Mouse (Mus musculus) limb, embryonic 11.5 days (tissue): ENCODE results near the gene Rhof. TPM values are rescaled to one million over a fixed set of nuclear protein-coding genes. Genes with fewer than 3 reads are reported as not detected.

Experiments used
- ATAC-seq: fragments of 200-750 bp; cut with Nextera tagmentation; 2 replicates; pipeline ENCODE4 v1.8.0; 2017; ENCODE audit warnings: low read depth; ENCODE audit not compliant: insufficient number of reproducible peaks, low FRiP score, low TSS enrichment
- DNase-seq: peaks from one replicate; pipeline ENCODE4 v3.0.0-alpha.2; 2015; ENCODE audit warnings: low spot score
- H3K27ac ChIP-seq: fragments of 300-500 bp; sonication (generic); replicated peaks from 2 replicates; pipeline ENCODE4 v1.5.1; 2014; ENCODE audit warnings: low read depth, mild to moderate bottlenecking, low read length
- H3K27me3 ChIP-seq: fragments of 300-500 bp; sonication (generic); 2 replicates; pipeline ENCODE4 v1.6.1; 2014; ENCODE audit warnings: mild to moderate bottlenecking, low read length, mixed read lengths; ENCODE audit not compliant: control insufficient read depth, insufficient read depth
- H3K36me3 ChIP-seq: fragments of 300-500 bp; sonication (generic); 2 replicates; pipeline ENCODE4 v1.6.1; 2014; ENCODE audit warnings: mild to moderate bottlenecking, low read length, moderate library complexity, mixed read lengths; ENCODE audit not compliant: control insufficient read depth, insufficient read depth
- H3K4me1 ChIP-seq: fragments of 300-500 bp; sonication (generic); 2 replicates; pipeline ENCODE4 v1.6.1; 2014; ENCODE audit warnings: low read length, mixed read lengths; ENCODE audit not compliant: control insufficient read depth, insufficient read depth
- H3K4me2 ChIP-seq: fragments of 300-500 bp; sonication (generic); 2 replicates; pipeline ENCODE4 v1.6.1; 2014; ENCODE audit warnings: low read depth, mild to moderate bottlenecking, moderate library complexity; ENCODE audit not compliant: severe bottlenecking
- H3K4me3 ChIP-seq: fragments of 300-500 bp; sonication (generic); 2 replicates; pipeline ENCODE4 v1.5.1; 2014; ENCODE audit warnings: low read depth, low read length
- H3K9ac ChIP-seq: fragments of 300-500 bp; sonication (generic); 2 replicates; pipeline ENCODE4 v1.6.1; 2014; ENCODE audit warnings: mild to moderate bottlenecking, low read length
- H3K9me3 ChIP-seq: fragments of 300-500 bp; sonication (generic); 2 replicates; pipeline ENCODE4 v1.6.1; 2016; ENCODE audit warnings: low read length; ENCODE audit not compliant: control insufficient read depth
- WGBS: fragments of 180-500 bp; shearing (Covaris S2); extraction: QIAGEN DNeasy Blood & Tissue Kit; methylation state at CpG from one replicate; pipeline ENCODE4 v1.1.7; 2014; 5-methylcytosine and 5-hydroxymethylcytosine counted together
- polyA plus RNA-seq: library from polyadenylated mRNA; unstranded; fragments of >200 nt; fragmentation: Nextera tagmentation; extraction: Ambion mirVana; gene quantifications from 2 replicates; pipeline ENCODE4 v1.2.1, GENCODE M21; 2014

Gene Rhof
- polyA plus RNA-seq, 1 experiment from 2014 or later, result 2.9 TPM

DNA sequence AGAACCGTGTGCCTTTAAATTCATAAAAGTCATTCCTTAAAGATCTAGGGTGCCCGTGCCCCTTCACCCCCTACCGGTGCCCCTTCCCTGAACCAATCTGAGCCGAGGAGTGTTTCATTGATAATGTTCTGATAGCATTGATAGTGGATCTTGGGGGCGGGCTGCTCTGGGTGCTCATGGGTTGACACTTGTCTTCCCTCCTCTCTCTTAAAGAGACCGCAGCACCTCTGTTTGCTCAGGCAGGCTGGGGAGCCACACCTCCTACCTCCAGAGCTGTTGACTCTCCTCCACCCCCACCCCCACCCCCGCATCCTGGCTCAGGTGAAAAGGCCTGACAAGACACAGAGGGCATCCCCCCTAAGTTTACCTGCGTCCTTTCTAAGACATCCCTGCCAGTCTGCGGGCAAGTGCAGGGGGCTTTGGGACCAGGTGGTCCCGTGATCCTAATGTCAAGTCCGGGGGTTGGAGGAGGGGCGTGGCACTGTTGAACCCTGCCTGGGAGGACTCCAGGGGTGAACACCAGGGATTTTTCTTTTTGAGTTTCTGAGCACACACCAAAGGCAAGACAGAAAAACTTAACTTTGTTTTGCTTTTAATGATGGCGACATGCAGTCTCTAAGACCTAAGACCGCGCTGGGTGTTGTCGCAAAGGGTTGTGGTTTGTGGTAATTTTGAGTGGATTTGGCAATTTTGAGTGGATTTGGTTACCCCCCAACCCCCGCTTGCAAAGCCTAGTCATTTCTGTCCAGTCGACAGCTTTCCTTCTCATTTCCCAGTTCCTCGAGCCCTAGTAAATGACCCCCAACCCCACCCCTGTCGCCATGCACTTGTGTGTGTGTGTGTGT lies 12.5 kb upstream of the Rhof start:
- Histone ChIP-seq H3K4me1 (peaks cover 36% of the 10 kb centered on the region), H3K9ac (peak overlapping the region; percentile 23; the same call in 1 of the 2 replicates), H3K4me2 (peak overlapping the region; percentile 100), H3K27ac (no peak overlapping the region; the same call in 1 of the 2 replicates), H3K4me3 (peak overlapping the region; percentile 95), H3K36me3 (peaks cover 24% of the 10 kb centered on the region), H3K9me3 (no peaks in the 10 kb centered on the region), H3K27me3 (no peaks in the 10 kb centered on the region)
- ATAC-seq (no peak), DNase-seq (no peak)
- 40% methylated on average over 20 of the region's 20 CpGs for WGBS

DNA sequence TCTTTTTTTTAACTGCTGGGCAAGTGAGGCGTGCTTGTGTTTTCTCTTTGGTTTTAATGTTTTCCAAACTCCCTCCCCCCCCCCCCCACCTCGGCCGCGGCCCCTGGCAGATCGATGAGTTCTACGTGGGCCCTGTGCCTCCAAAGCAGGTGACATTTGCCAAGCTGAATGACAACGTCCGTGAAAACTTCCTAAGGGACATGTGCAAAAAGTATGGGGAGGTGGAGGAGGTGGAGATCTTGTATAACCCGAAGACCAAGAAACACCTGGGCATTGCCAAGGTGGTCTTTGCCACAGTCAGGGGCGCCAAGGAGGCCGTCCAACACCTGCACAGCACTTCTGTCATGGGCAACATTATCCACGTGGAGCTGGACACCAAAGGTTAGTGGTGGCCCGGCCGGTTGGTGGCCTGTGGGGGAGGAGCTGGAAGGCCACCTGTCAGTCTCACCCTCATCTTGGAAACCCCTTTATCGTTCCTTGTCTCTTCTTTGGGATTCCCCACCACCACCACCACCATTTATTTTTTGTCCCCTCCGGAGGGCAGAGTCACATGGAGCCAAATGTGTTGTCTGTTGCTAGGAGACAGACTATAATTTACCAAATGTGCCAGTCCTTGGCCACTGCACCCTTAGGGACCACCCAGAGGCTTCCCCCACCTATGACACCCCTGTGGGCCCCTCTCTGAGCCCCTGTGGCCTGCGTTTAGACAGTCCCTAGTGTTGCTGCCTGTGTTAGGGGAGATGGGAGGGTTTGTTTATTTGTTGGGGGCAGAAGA lies 11.7 kb upstream of the Rhof start:
- Histone ChIP-seq H3K4me2 (peak overlapping the region; percentile 100), H3K4me1 (peaks cover 31% of the 10 kb centered on the region), H3K27me3 (no peaks in the 10 kb centered on the region), H3K9me3 (no peaks in the 10 kb centered on the region), H3K4me3 (peak overlapping the region; percentile 95), H3K9ac (peak overlapping the region; percentile 40; the same call in 1 of the 2 replicates), H3K27ac (0 out of 2 replicates have a peak overlapping the region, but pooled peaks have one; percentile 18), H3K36me3 (peaks cover 24% of the 10 kb centered on the region)
- ATAC-seq, result no peak
- WGBS, result 7% methylated on average over 17 of the region's 17 CpGs
- DNase-seq, result no peak

DNA sequence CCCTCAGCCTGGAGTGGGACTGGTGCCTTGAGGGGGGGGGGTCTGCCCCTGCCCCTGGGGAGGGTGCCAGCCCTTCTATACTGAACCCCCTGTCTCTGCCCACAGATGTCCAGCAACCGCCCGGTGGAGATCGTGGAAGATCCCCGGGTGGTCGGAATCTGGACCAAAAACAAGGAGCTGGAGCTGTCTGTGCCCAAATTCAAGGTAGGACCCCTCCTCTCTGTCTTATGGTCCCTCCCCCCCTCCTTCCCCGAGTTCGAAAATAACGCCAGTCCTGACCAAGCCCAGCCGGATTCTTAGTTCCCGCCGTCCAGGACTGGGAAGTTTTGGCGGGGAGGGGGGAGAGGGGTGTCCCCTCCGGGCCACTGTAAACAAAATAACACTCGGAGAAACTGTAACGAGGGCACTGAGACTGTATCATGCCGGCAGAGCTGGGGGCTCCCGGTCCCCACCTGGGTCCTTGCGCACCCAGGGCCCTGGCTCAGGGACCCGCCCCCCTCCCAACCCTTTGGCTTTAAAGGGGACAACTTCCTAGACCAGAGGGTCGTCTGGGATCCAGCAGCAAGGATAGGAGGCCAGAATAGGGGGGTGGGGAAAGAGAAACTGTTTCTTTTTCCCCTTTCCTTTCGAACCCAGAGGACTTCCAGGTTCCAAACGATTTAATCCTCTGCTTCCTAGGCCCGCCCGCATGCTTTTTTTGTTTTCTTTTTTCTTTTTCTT lies 10.9 kb upstream of the Rhof start:
- ATAC-seq (no peak), DNase-seq (peak; percentile 55)
- Histone ChIP-seq H3K4me2 (peak overlapping the region; percentile 100), H3K4me3 (peak overlapping the region; percentile 95), H3K9me3 (no peaks in the 10 kb centered on the region), H3K36me3 (peaks cover 20% of the 10 kb centered on the region), H3K9ac (peak overlapping the region; percentile 100), H3K27ac (peak overlapping the region; percentile 100; the same call in 1 of the 2 replicates), H3K27me3 (no peaks in the 10 kb centered on the region), H3K4me1 (peaks cover 28% of the 10 kb centered on the region)
- WGBS, result 2% methylated on average over 24 of the region's 24 CpGs

DNA sequence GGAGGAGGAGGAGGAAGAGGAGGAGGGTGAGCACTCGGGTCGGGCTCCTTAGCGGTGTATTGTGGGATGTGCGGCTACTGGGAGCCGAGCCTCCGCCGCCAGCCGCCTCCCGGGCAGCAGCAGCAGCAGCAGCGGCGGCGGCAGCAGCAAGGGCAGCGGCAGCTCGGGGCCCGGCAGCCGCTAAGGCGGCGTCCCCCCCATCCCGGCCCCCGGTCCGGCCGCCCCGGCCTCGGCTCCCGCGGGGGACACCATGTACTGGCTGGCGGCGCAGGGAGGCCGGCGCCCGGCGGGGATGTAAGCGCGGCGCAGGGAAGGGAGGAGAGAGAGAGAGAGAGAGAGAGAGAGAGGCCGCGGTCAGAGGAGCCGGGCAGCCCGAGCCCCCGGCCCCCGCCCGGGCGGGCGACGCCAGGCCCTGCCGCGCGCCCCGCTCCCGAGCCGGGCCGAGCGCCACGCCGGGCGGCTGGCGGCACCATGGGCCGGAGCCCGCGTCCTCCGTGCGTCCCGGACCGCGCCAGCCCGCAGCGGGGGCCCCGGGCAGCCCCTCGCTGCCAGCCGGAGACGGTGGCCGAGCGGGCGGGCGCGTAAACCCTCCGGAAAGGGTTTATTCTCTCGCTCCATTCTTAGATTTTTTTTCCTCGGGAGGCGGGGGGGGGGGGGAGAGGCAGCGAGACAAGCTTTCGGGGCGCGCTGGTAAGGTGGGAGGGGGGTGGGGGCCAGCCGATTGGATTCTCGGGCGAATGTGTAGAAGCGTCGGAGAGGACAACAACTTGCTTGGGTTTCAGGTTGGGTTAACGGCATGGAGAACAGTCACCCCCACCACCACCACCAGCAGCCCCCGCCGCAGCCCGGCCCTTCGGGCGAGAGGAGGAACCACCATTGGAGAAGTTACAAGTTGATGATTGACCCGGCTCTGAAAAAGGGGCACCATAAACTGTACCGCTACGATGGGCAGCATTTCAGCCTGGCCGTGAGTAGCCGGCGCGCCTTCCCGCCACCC lies 10.0 kb upstream of the Rhof start, which contains the start of gene Setd1b:
TSS of gene Setd1b (plus strand) at position 33 of the 997 bp plus-strand sequence.
- Histone ChIP-seq H3K4me2 (peak within 1 kb of the TSS; percentile 100), H3K9ac (peak within 1 kb of the TSS; percentile 100), H3K4me1 (peaks cover 31% of the 10 kb centered on the region), H3K4me3 (peak within 1 kb of the TSS; percentile 95), H3K27me3 (no peaks in the 10 kb centered on the region), H3K27ac (peak within 1 kb of the TSS; percentile 100), H3K9me3 (no peaks in the 10 kb centered on the region), H3K36me3 (peaks cover 15% of the 10 kb centered on the region; the same call in 1 of the 2 replicates)
- peak; percentile 68 for DNase-seq
- ATAC-seq, result 0 out of 2 replicates have a peak, but pooled peaks have one; percentile 1
- 0% methylated on average over 68 of the region's 103 CpGs for WGBS

DNA sequence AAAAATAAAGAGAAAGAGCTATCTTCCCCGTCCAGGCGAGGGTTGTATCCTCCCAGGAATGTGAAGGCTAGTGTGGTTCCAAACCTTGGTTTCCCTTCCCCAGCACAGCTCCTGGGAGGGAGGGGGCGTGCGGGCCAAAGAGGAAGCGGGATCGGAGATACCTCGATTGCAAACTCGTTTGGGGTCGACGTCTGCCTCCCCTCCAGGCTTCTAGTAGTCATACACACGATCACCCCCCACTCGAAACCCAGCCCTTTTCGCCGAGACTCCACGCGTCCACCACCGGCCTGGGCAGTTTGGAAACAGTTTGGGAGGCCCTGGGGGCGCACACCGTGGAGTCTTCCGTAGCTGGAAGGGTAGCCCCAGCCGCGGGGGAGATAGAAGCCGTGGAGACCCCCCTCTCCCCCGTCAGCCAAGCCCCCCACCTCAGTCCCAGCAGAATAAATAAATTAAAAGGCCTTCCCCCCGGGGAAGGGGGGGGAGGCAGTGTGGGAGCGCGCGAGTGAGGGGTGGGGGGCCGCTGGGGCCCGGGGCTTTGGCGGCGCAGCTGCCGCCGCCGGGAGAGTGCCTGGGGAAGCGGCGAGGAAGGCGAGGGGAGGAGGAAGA lies 9.2 kb upstream of the Rhof start:
- DNase-seq, result peak; percentile 77
- Histone ChIP-seq H3K36me3 (peaks cover 7% of the 10 kb centered on the region; the same call in 1 of the 2 replicates), H3K4me1 (peaks cover 39% of the 10 kb centered on the region), H3K9ac (peak overlapping the region; percentile 100), H3K4me2 (peak overlapping the region; percentile 100), H3K9me3 (no peaks in the 10 kb centered on the region), H3K4me3 (peak overlapping the region; percentile 95), H3K27ac (peak overlapping the region; percentile 100), H3K27me3 (no peaks in the 10 kb centered on the region)
- WGBS, result 0% methylated on average over 31 of the region's 38 CpGs
- no peak for ATAC-seq

DNA sequence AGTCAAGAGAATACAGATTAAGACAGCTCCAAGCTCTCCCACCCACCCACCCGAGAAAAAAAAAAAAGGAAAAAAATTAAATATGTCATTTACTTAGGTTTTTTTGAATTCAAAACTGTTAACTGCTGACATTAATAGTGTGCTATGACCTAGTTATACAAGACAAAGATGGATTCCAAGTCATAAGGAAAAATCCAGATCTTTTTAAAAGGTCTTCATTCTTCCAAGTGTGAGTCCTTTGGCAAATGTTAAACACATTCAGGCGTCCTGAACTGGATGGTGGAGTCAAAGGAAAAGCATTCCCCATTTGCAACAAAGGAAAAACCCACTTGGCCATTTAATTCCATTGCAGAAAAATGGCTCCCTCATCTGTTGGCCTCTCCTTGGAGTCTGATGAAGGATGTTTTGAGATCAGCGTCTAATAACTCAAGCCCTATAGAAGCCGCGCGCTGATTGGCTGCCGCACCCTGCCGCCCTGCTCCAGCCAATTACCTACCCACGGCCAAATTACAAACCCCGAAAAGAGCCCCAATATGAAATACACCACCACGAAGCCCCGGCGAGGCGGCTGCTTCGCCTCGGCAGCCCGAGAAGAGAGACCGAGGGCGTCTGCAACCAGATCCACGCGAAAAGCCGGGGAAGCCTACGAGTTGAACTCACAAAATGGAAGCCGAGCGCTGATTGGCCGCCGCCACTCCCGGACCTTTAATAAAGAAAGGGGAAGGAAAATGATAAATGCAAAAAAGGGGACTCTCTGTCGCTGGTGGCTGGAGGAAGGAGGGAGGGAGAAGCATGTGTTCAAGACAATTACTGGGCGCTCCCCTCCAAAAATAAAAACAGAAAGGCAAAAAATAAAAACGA lies 8.4 kb upstream of the Rhof start:
- H3K4me3 ChIP-seq, result peak overlapping the region; percentile 95
- no peaks in the 10 kb centered on the region for H3K9me3 ChIP-seq
- peak overlapping the region; percentile 100 for H3K4me2 ChIP-seq
- DNase-seq, result peak; percentile 93
- peak overlapping the region; percentile 100 for H3K9ac ChIP-seq
- peak; percentile 67; the same call in 1 of the 2 replicates for ATAC-seq
- no peaks in the 10 kb centered on the region for H3K27me3 ChIP-seq
- WGBS, result 0% methylated on average over 31 of the region's 31 CpGs
- peaks cover 3% of the 10 kb centered on the region; the same call in 1 of the 2 replicates for H3K36me3 ChIP-seq
- peaks cover 43% of the 10 kb centered on the region for H3K4me1 ChIP-seq
- H3K27ac ChIP-seq, result peak overlapping the region; percentile 100
